Mouse (Mus musculus) erythroblast, embryonic 14.5 days (primary cell): ENCODE results near the gene Lhfpl4. TPM values are rescaled to one million over a fixed set of nuclear protein-coding genes. Genes with fewer than 3 reads are reported as not detected.

ENCODE experiments used
- H3K27me3 ChIP-seq: 2 replicates; pipeline ENCODE4 v1.6.1; 2012; ENCODE audit warnings: inconsistent platforms; ENCODE audit not compliant: control insufficient read depth
- H3K36me3 ChIP-seq: 2 replicates; pipeline ENCODE4 v1.6.1; 2012; ENCODE audit warnings: mild to moderate bottlenecking, inconsistent platforms; ENCODE audit not compliant: control insufficient read depth
- H3K4me1 ChIP-seq: 2 replicates; pipeline ENCODE4 v1.6.1; 2012; ENCODE audit warnings: inconsistent platforms; ENCODE audit not compliant: control insufficient read depth
- H3K4me3 ChIP-seq: replicated peaks from 2 replicates; pipeline ENCODE3; 2012; ENCODE audit warnings: moderate library complexity, mild to moderate bottlenecking, inconsistent platforms
- H3K9me3 ChIP-seq: 2 replicates; pipeline ENCODE4 v1.6.1; 2012; ENCODE audit warnings: low read length, inconsistent platforms, mixed read lengths; ENCODE audit not compliant: control insufficient read depth
- GATA1 ChIP-seq: IDR thresholded peaks from 2 replicates; pipeline ENCODE4 v1.6.1; 2012; ENCODE audit warnings: low read length, inconsistent platforms, mixed read lengths
- TAL1 ChIP-seq: IDR thresholded peaks from 3 replicates; pipeline ENCODE4 v1.6.1; 2012; ENCODE audit warnings: low read length, inconsistent platforms, mixed read lengths
- polyA plus RNA-seq: library from polyadenylated mRNA; stranded (reverse); fragments of >175 nt; gene quantifications from 2 replicates; pipeline ENCODE4 v1.2.3, GENCODE M21; 2012

The Lhfpl4 gene
- polyA plus RNA-seq, 1 experiment, result 0.01 TPM

DNA sequence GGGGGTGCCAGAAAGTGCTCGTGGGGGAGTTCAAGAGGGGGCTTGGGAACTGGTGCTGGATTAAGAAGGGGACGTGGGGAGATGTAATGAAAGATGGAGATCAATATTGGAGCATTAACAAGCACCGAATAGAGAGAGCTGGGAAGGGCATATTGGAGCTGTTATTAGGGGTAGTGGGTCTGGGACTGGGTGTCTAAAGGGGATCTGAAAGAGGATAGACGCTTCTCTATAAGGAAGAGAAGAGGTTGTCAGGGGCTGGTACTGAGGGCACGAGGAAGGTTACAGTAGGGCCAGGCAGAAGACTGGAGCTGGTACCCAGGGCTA is 705 bp downstream of the Lhfpl4 start:
- Histone ChIP-seq H3K4me3 (no peak overlapping the region), H3K9me3 (no peaks in the 10 kb centered on the region), H3K4me1 (no peaks in the 10 kb centered on the region), H3K27me3 (peaks cover 55% of the 10 kb centered on the region), H3K36me3 (no peaks in the 10 kb centered on the region)
- TF ChIP-seq GATA1, result no peak
- no peak for TF ChIP-seq TAL1

DNA sequence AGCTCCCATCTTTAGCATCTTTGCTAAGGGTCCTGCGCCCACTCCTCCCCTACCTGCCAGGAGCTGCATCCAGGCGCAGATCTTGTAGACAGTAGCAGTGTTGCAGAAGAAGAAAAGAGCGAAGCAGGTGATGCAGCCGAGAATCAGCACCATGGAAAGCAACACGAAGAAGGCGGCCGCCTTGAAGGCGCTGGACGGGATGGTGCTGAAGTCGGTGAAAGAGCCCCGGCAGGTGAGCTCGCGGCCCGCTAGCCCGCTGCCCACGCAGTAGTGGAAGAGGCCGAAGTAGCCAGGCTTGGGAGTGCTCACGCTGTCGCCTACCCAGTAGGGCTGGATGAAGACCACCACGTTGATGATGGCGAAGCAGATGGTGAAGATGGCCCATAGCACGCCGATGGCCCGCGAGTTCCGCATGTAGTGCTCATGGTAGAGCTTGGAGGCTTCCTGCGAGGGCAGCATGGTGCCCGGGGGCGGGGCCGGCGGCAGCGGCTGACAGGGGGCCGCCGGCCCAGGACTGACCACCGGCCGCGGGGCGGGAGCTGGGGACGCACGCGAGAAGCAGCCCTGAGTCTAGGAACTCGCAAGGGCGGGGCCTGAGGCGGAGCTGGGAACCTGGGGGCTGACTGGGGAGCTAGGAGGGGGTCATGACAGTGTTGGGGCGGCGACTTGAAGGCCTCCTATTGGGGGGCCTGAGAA is 1.3 kb downstream of the Lhfpl4 start:
- Histone ChIP-seq H3K36me3 (no peaks in the 10 kb centered on the region), H3K4me1 (no peaks in the 10 kb centered on the region), H3K27me3 (peaks cover 55% of the 10 kb centered on the region), H3K4me3 (no peak overlapping the region), H3K9me3 (no peaks in the 10 kb centered on the region)
- TF ChIP-seq GATA1, result no peak
- TF ChIP-seq TAL1, result no peak

DNA sequence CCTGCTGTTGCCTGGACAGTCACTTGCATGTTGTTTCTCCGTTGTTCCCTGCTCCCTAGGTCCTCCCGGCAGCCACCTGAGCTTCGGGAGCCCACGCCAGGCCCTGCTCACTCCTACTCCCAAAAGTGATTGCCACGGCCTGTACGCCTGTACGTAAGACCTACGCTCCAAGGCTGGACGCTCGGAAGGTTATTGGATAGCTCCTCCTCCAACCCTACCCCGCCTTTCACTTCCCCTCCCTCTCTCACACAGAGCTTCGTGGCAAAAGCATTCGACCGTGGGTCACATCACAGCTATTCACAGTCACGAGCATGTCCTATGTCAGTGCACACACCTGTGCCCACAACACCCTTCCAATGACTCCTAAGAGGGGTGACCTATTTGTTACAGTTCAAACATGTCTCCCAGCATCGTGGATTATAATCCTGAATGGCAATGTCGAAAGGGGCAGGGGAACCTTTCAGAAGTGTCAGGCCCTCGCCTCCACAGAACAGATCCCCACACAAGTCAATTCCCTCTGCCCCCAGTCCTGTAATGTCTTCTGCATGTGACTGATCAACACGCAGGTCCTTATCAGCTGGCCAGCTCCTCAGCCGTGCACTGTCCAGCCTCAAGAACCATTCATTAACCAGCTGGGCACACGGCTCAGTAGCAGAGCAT is 10.2 kb downstream of the Lhfpl4 start:
- Histone ChIP-seq H3K4me3 (no peak overlapping the region), H3K27me3 (no peaks in the 10 kb centered on the region), H3K9me3 (no peaks in the 10 kb centered on the region), H3K4me1 (no peaks in the 10 kb centered on the region), H3K36me3 (no peaks in the 10 kb centered on the region)
- TF ChIP-seq GATA1 (no peak), TAL1 (no peak)

DNA sequence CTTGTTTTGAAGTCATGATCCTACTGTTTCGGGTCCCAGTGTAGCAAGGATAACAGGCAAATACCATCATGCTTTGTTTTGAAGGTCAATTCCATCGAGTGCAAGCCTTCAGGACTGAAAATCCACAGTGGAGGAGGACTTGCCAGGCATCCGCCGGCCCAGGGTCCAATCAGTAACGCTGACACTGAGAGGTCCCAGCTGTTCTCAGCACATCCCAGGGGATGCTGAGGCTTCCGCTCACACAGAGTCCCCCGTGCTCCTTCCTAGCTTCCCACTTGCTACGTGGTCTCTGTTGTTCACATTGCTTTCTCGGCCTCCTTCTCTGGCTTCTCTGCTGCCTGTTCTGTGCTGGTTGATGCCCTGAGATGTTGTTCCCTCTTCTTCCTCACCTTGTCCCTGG is 11.0 kb downstream of the Lhfpl4 start:
- Histone ChIP-seq H3K9me3 (no peaks in the 10 kb centered on the region), H3K4me1 (no peaks in the 10 kb centered on the region), H3K4me3 (no peak overlapping the region), H3K27me3 (no peaks in the 10 kb centered on the region), H3K36me3 (no peaks in the 10 kb centered on the region)
- TF ChIP-seq GATA1 (no peak), TAL1 (no peak)

DNA sequence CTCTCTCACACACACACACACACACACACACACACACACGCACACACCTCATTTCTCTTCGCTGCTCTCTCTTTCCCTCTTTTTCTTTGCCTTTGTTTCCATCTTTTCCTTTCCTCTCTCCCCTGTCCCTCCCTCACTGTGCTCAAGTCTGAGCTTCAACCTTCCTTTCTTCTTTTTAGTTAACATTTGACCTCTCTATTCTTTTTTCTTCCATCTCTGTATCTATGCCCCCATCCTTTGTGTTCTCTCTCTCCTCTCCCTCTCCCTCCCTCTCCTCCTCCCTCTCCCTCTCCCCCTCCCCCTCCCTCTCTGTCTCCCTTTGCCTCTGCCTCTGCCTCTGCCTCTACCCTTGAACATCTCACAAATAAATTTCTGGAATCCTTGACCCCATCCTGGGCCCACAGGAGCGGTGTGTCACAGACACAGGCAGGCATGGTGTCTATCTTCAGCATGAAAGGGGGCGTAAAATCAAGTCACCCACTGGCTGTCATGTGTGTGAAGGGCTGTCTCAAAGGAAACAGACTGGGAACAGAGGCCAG is 15.9 kb downstream of the Lhfpl4 start:
- no peaks in the 10 kb centered on the region for H3K36me3 ChIP-seq
- H3K9me3 ChIP-seq, result 0 out of 2 replicates have a peak, but pooled peaks cover 3% of the 10 kb centered on the region
- TF ChIP-seq TAL1 (no peak), GATA1 (no peak)
- no peaks in the 10 kb centered on the region for H3K4me1 ChIP-seq
- no peak overlapping the region for H3K4me3 ChIP-seq
- H3K27me3 ChIP-seq, result no peaks in the 10 kb centered on the region

DNA sequence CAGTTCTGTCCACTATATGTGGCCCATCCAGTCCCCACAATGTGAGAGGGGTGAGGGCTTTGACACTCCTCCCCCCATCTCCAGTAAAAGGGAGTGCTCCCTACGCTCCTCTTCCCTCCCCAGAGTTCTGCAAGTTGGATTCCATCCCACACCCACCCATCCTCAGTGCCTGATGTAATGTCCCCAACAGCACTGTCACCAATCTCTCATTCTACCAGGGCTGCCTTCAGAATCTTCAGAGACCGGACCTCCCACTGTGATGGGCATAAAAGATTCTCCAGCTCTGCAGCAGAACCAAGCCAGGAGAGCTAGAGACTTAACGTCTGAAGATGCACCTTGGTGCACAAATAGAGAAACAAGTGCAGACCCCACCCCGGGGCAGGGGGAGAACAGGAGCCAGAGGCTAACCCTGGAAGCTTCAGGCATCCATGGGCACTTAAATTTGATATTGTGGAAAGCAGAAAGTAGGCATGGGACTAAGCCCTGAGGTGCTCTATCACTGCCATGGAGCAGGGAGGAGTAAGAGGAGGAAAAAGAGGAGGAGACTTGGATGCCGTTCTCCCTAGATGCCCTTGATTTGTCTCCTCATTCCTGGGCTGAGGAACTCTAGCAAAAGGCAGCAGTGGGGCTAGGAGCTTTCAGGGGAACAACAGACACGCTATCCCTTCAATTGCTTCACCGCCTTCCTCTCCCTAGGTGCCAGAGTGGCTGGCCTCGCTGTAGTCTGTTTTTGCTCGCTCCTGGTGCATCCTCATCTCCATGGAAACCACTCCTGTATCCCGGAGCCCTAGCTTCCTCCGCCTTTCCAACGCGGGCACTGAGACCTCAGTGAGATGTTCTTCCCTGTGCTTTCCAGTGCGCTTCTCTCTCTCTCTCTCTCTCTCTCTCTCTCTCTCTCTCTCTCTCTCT is 16.6 kb downstream of the Lhfpl4 start:
- no peaks in the 10 kb centered on the region for H3K27me3 ChIP-seq
- no peak overlapping the region for H3K4me3 ChIP-seq
- no peaks in the 10 kb centered on the region for H3K36me3 ChIP-seq
- TF ChIP-seq GATA1 (no peak), TAL1 (no peak)
- H3K9me3 ChIP-seq, result 0 out of 2 replicates have a peak, but pooled peaks cover 3% of the 10 kb centered on the region
- H3K4me1 ChIP-seq, result no peaks in the 10 kb centered on the region

DNA sequence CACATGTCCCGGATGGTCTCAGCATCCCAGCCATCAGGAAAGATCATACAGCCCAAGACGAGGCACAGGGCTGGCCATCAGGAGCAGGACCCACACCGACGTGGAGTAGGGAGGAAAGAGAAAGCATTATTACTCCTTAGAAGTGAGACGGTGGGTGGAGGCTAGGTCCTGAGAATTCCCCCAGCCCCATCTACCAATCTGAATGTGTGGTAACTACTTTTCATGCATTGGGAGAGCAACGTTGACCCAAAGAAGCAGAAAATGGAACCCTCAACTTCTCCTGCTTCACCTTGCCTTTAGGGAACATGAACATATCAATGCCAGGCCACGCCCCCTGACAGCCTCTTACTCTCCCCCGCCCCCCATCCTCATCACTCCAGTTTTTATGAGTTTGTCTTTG is 18.6 kb downstream of the Lhfpl4 start:
- Histone ChIP-seq H3K9me3 (0 out of 2 replicates have a peak, but pooled peaks cover 3% of the 10 kb centered on the region), H3K27me3 (no peaks in the 10 kb centered on the region)
- TF ChIP-seq GATA1 (no peak), TAL1 (no peak)

DNA sequence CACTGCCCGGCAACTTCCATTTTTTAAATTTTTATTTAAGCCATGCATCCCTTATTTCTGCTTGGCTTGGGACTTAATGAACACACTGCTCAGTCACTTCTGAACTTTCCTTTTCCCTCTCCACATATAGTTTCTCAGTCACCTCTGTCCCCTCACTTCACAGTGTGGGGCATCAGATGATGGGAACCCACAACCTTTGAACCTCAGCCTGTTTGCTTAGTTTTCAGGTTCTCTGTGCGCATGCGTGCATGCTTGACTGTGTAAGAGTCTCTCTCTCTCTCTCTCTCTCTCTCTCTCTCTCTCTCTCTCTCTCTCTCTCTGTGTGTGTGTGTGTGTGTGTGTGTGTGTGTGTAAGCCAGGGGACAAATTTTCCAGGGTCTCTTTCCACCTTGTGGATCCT is 19.7 kb downstream of the Lhfpl4 start:
- no peaks in the 10 kb centered on the region for H3K4me1 ChIP-seq
- TF ChIP-seq GATA1, result no peak
- no peak for TF ChIP-seq TAL1
- no peaks in the 10 kb centered on the region for H3K27me3 ChIP-seq
- H3K36me3 ChIP-seq, result no peaks in the 10 kb centered on the region
- H3K4me3 ChIP-seq, result no peak overlapping the region
- 0 out of 2 replicates have a peak, but pooled peaks cover 3% of the 10 kb centered on the region for H3K9me3 ChIP-seq

More for the DNA sequence above, 18.6 kb downstream of the Lhfpl4 start:
- Histone ChIP-seq H3K4me1 (no peaks in the 10 kb centered on the region), H3K4me3 (no peak overlapping the region), H3K36me3 (no peaks in the 10 kb centered on the region)
